In genomic region chr8:119669284-119669683, GRCm38 (mm10) we compare ENCODE assay signal across 10 mouse cellular contexts. TPM values are rescaled to one million over a fixed set of nuclear protein-coding genes. Genes with fewer than 3 reads are reported as not detected.
DNase-seq lines count a peak whose midpoint lies in the region; ATAC-seq and TF ChIP-seq lines count a peak whose summit lies in the region.
"Had no signal": no experiment of that assay in that cellular context is flagged by ENCODE, and none has a peak within 500 bp of the region (broad histone marks: within the 10 kb centered on the region; RNA-seq: fewer than 3 reads in every experiment).

No protein-coding gene starts in this region.

- H3K4me3 ChIP-seq in heart, adult 2 months: no peak overlapping the region
- H3K4me3 ChIP-seq in lung, postnatal 0 days (ENCODE audit: low read depth, low read length): no peak overlapping the region
- no peak overlapping the region for H3K4me3 ChIP-seq in forebrain, embryonic 14.5 days (ENCODE audit: low read depth, low read length)
- H3K4me3 ChIP-seq: hindbrain, embryonic 15.5 days; liver, embryonic 13.5 days had no signal

- ATAC-seq in lung, postnatal 0 days: peak; percentile 8
- no peak for ATAC-seq in forebrain, embryonic 14.5 days

- no peak for DNase-seq in heart, adult 2 months
- DNase-seq in heart, adult 8-10 months (ENCODE audit: low spot score): no peak
- DNase-seq in 416B (ENCODE audit: low read depth) (peak; percentile 50), WW6 (ENCODE audit: low read depth, low spot score) (peak; percentile 69)
- DNase-seq in lung, postnatal 0 days (ENCODE audit: low spot score): peak; percentile 66
- no peak for DNase-seq in layer of hippocampus, adult 11-12 months (ENCODE audit: low spot score)
- DNase-seq in neural tube, embryonic 10.5 days (ENCODE audit: extremely low spot score, low spot score): no peak
- DNase-seq in forebrain, embryonic 14.5 days (ENCODE audit: low spot score): no peak
- DNase-seq: liver, embryonic 13.5 days had no signal

- WGBS in heart, adult 2 months: 42% methylated on average over 12 of the region's 12 CpGs
- 27% methylated on average over 12 of the region's 12 CpGs for WGBS in lung, postnatal 0 days
- WGBS in forebrain, embryonic 14.5 days: 58% methylated on average over 12 of the region's 12 CpGs

- H3K27ac ChIP-seq in heart, adult 2 months: peak overlapping the region; percentile 93
- peak overlapping the region; percentile 95 for H3K27ac ChIP-seq in lung, postnatal 0 days (ENCODE audit: low read length)
- H3K27ac ChIP-seq in forebrain, embryonic 14.5 days (ENCODE audit: low read depth, low read length): no peak overlapping the region
- H3K27ac ChIP-seq: hindbrain, embryonic 15.5 days; liver, embryonic 13.5 days had no signal

- no peaks in the 10 kb centered on the region for H3K36me3 ChIP-seq in heart, adult 2 months (ENCODE audit: control insufficient read depth, insufficient read depth, low read length)
- no peaks in the 10 kb centered on the region for H3K36me3 ChIP-seq in lung, postnatal 0 days (ENCODE audit: insufficient read depth, low read length)
- no peaks in the 10 kb centered on the region for H3K36me3 ChIP-seq in forebrain, embryonic 14.5 days (ENCODE audit: control insufficient read depth, insufficient read depth, low read length)
- H3K36me3 ChIP-seq: hindbrain, embryonic 15.5 days; liver, embryonic 13.5 days had no signal

- no peaks in the 10 kb centered on the region for H3K79me2 ChIP-seq in heart, adult 2 months (replicated peaks; ENCODE audit: control insufficient read depth, insufficient read depth, low read length)

- TF ChIP-seq EP300 in heart, adult 2 months (IDR thresholded peaks at IDR 0.05; ENCODE audit: insufficient read depth, low read depth, low read length): no peak
- TF ChIP-seq EP300 in lung, postnatal 0 days (IDR thresholded peaks at IDR 0.05): no peak

- H3K9me3 ChIP-seq in lung, postnatal 0 days (ENCODE audit: low read length): no peaks in the 10 kb centered on the region
- no peaks in the 10 kb centered on the region for H3K9me3 ChIP-seq in forebrain, embryonic 14.5 days (replicated peaks; ENCODE audit: control insufficient read depth, low read length)
- H3K9me3 ChIP-seq: hindbrain, embryonic 15.5 days; liver, embryonic 13.5 days had no signal

- intact Hi-C loops in heart, adult 2 months (cut with DNase I): no loop called here

- no peak overlapping the region for H3K9ac ChIP-seq in heart, adult 2 months (ENCODE audit: low read depth, low read length)
- no peak overlapping the region for H3K9ac ChIP-seq in lung, postnatal 0 days (replicated peaks; ENCODE audit: low read depth)
- no peak overlapping the region for H3K9ac ChIP-seq in forebrain, embryonic 14.5 days (ENCODE audit: low read length)
- H3K9ac ChIP-seq: hindbrain, embryonic 15.5 days; liver, embryonic 13.5 days had no signal

- H3K27me3 ChIP-seq in heart, adult 2 months (ENCODE audit: control insufficient read depth, insufficient read depth, low read length): no peaks in the 10 kb centered on the region
- no peaks in the 10 kb centered on the region for H3K27me3 ChIP-seq in lung, postnatal 0 days (replicated peaks; ENCODE audit: insufficient read depth, low read length)
- H3K27me3 ChIP-seq in forebrain, embryonic 14.5 days (replicated peaks; ENCODE audit: control insufficient read depth, insufficient read depth, low read length): no peaks in the 10 kb centered on the region

- TF ChIP-seq CTCF in heart, adult 2 months (IDR thresholded peaks at IDR 0.05): peak; percentile 70
- peak; percentile 81 for TF ChIP-seq CTCF in lung, postnatal 0 days (IDR thresholded peaks at IDR 0.05)

- H3K4me2 ChIP-seq in lung, postnatal 0 days (replicated peaks; ENCODE audit: low read depth, low read length): no peak overlapping the region
- H3K4me2 ChIP-seq in forebrain, embryonic 14.5 days (ENCODE audit: low read length): no peak overlapping the region
- H3K4me2 ChIP-seq: hindbrain, embryonic 15.5 days; liver, embryonic 13.5 days had no signal

- H3K4me1 ChIP-seq in heart, adult 2 months (ENCODE audit: control insufficient read depth, insufficient read depth, low read length): peaks cover 9% of the 10 kb centered on the region
- H3K4me1 ChIP-seq in lung, postnatal 0 days (ENCODE audit: insufficient read depth, low read depth, low read length): peaks cover 13% of the 10 kb centered on the region
- H3K4me1 ChIP-seq in forebrain, embryonic 14.5 days (ENCODE audit: control insufficient read depth, insufficient read depth, low read length): no peaks in the 10 kb centered on the region
- H3K4me1 ChIP-seq: hindbrain, embryonic 15.5 days had no signal

- no peak for TF ChIP-seq POLR2A in heart, adult 2 months (IDR thresholded peaks at IDR 0.05; ENCODE audit: insufficient read depth, low read depth, low read length)

RNA-seq across cellular contexts. Expression of gene Wfdc1, which starts 3.1 kb away (rescaled TPM):
- total RNA-seq in heart, adult 2 months (2021): 10 to 100 TPM; 27.9 to 33.2 TPM
- 39.0 and 41.4 TPM in 2 replicates for polyA plus RNA-seq in heart, adult 2 months (2012; rRNA removed)
- 10 to 100 TPM; 22.2 to 32.4 (median 25.2) TPM for total RNA-seq in heart, adult 8-10 months (2022)
- 130 and 164 TPM in 2 replicates for polyA plus RNA-seq in lung, postnatal 0 days (2015; fragmentation: Nextera tagmentation; extraction: Ambion mirVana)
- polyA plus RNA-seq in forebrain, embryonic 14.5 days (2014; fragmentation: Nextera tagmentation; extraction: Ambion mirVana): 3.7 and 4.5 TPM in 2 replicates

RNA-seq across cellular contexts. Expression of gene Atp2c2, which starts 30.5 kb away (rescaled TPM):
- total RNA-seq in heart, adult 2 months (2021): under 1 TPM in 1 of 2 experiments, not detected in 1; 0.07 TPM
- polyA plus RNA-seq in heart, adult 2 months (2012; rRNA removed): 0.59 TPM in 1 of 2 replicates, not detected in the other
- total RNA-seq in heart, adult 8-10 months (2022): under 1 TPM in 1 of 4 experiments, not detected in 3; 0.11 TPM
- polyA plus RNA-seq in lung, postnatal 0 days (2015; fragmentation: Nextera tagmentation; extraction: Ambion mirVana): 1.5 and 2.1 TPM in 2 replicates
- 0.05 TPM in 1 of 2 replicates, not detected in the other for polyA plus RNA-seq in forebrain, embryonic 14.5 days (2014; fragmentation: Nextera tagmentation; extraction: Ambion mirVana)

RNA-seq across cellular contexts. Expression of gene Kcng4, which starts 33.8 kb away (rescaled TPM):
- total RNA-seq in heart, adult 2 months (2021): under 1 TPM; 0.05 to 0.23 TPM
- 0.33 and 0.41 TPM in 2 replicates for polyA plus RNA-seq in heart, adult 2 months (2012; rRNA removed)
- total RNA-seq in heart, adult 8-10 months (2022): under 1 TPM in 2 of 4 experiments, not detected in 2; 0.09 to 0.12 TPM
- polyA plus RNA-seq in lung, postnatal 0 days (2015; fragmentation: Nextera tagmentation; extraction: Ambion mirVana): 0.07 and 0.08 TPM in 2 replicates
- polyA plus RNA-seq in forebrain, embryonic 14.5 days (2014; fragmentation: Nextera tagmentation; extraction: Ambion mirVana): 0.20 and 0.21 TPM in 2 replicates
- polyA plus RNA-seq: liver, embryonic 13.5 days had no signal

RNA-seq across cellular contexts. Expression of gene Adad2, which starts 56.7 kb away (rescaled TPM):
- total RNA-seq in heart, adult 2 months (2021): not detected
- polyA plus RNA-seq in heart, adult 2 months (2012; rRNA removed): not detected in 2 replicates
- total RNA-seq in heart, adult 8-10 months (2022): not detected
- polyA plus RNA-seq in lung, postnatal 0 days (2015; fragmentation: Nextera tagmentation; extraction: Ambion mirVana): not detected in 2 replicates
- polyA plus RNA-seq in forebrain, embryonic 14.5 days (2014; fragmentation: Nextera tagmentation; extraction: Ambion mirVana): 0.09 TPM in 1 of 2 replicates, not detected in the other
- polyA plus RNA-seq: liver, embryonic 13.5 days had no signal

Comparison
In these comparisons a context has a peak if more than half of its experiments do, and no peak if none do; other contexts are left out.
1. DNase-seq: peak in 416B (single experiment), WW6 (single experiment) and lung, postnatal 0 days (single experiment); none in heart, adult 2 months (0 of 2), heart, adult 8-10 months (single experiment), layer of hippocampus, adult 11-12 months (single experiment), neural tube, embryonic 10.5 days (single experiment) and forebrain, embryonic 14.5 days (single experiment).